Mouse (Mus musculus) myocyte (in vitro differentiated cells): ENCODE results near the gene Ptk7. TPM values are rescaled to one million over a fixed set of nuclear protein-coding genes. Genes with fewer than 3 reads are reported as not detected.

Experiments
- H3K27me3 ChIP-seq: one replicate; pipeline ENCODE4 v1.6.1; 2011; ENCODE audit not compliant: control insufficient read depth, insufficient read depth, insufficient read length
- H3K36me3 ChIP-seq: one replicate; pipeline ENCODE4 v1.6.1; 2011; ENCODE audit not compliant: control insufficient read depth, insufficient read depth
- H3K4me2 ChIP-seq: one replicate; pipeline ENCODE4 v1.6.1; 2011; ENCODE audit warnings: low read depth, control low read depth
- H3K4me3 ChIP-seq: one replicate; pipeline ENCODE4 v1.5.1; 2011; ENCODE audit warnings: mild to moderate bottlenecking, control low read depth, moderate library complexity
- H3K79me2 ChIP-seq: one replicate; pipeline ENCODE4 v1.6.1; 2011; ENCODE audit not compliant: control insufficient read depth, insufficient read depth
- H3ac ChIP-seq: one replicate; pipeline ENCODE4 v1.6.1; 2011; ENCODE audit not compliant: control insufficient read depth, insufficient read length
- E2F4 ChIP-seq: IDR thresholded peaks from one replicate; pipeline ENCODE4 v1.6.1; 2011; ENCODE audit warnings: mild to moderate bottlenecking, control low read depth, moderate library complexity; ENCODE audit not compliant: insufficient read depth
- MAX ChIP-seq: IDR thresholded peaks from one replicate; pipeline ENCODE4 v1.6.1; 2011; ENCODE audit warnings: low read depth, mild to moderate bottlenecking, control low read depth
- MYOD1 ChIP-seq, 3 experiments: IDR thresholded peaks; one replicate each; pipeline ENCODE4 v1.6.1; 2011; ENCODE audit warnings: control low read depth in 2 of 3, low read depth in 2 of 3, mild to moderate bottlenecking in 2 of 3, moderate library complexity in 1 of 3; ENCODE audit not compliant: insufficient read length in 2 of 3, control insufficient read depth in 1 of 3
- MYOG ChIP-seq, 3 experiments: IDR thresholded peaks; one replicate each; pipeline ENCODE4 v1.6.1; 2011; ENCODE audit warnings: control low read depth in 2 of 3, low read depth in 2 of 3, mild to moderate bottlenecking in 2 of 3; ENCODE audit not compliant: insufficient read length in 2 of 3, control insufficient read depth in 1 of 3, insufficient read depth in 1 of 3
- POLR2A ChIP-seq: IDR thresholded peaks from one replicate; pipeline ENCODE4 v1.6.1; 2011; ENCODE audit warnings: low read depth, mild to moderate bottlenecking, control low read depth, moderate library complexity; ENCODE audit not compliant: insufficient read length
- POLR2AphosphoS2 ChIP-seq: IDR thresholded peaks from one replicate; pipeline ENCODE4 v1.6.1; 2011; ENCODE audit warnings: low read depth, control low read depth; ENCODE audit not compliant: insufficient read length
- REST ChIP-seq: IDR thresholded peaks from one replicate; pipeline ENCODE4 v1.6.1; 2011; ENCODE audit warnings: mild to moderate bottlenecking, control low read depth, moderate library complexity; ENCODE audit not compliant: insufficient read depth, insufficient read length
- SRF ChIP-seq: IDR thresholded peaks from one replicate; pipeline ENCODE4 v1.6.1; 2011; ENCODE audit warnings: low read depth; ENCODE audit not compliant: control insufficient read depth, insufficient read length
- TCF12 ChIP-seq: IDR thresholded peaks from one replicate; pipeline ENCODE4 v1.6.1; 2011; ENCODE audit warnings: mild to moderate bottlenecking, control low read depth; ENCODE audit not compliant: poor library complexity, insufficient read depth, severe bottlenecking
- TCF3 ChIP-seq: IDR thresholded peaks from one replicate; pipeline ENCODE4 v1.6.1; 2011; ENCODE audit warnings: low read depth, control low read depth; ENCODE audit not compliant: insufficient read length
- USF1 ChIP-seq: IDR thresholded peaks from one replicate; pipeline ENCODE4 v1.6.1; 2011; ENCODE audit warnings: low read depth, mild to moderate bottlenecking, control low read depth, moderate library complexity
- polyA plus RNA-seq: library from polyadenylated mRNA; unstranded; fragments of >200 nt; fragmentation: generic; extraction: Trizol; gene quantifications from one replicate; pipeline ENCODE4 v1.2.1, GENCODE M21; 2012; ENCODE audit warnings: missing spikeins

Gene Ptk7
- polyA plus RNA-seq, 1 experiment = 15.6 TPM

DNA sequence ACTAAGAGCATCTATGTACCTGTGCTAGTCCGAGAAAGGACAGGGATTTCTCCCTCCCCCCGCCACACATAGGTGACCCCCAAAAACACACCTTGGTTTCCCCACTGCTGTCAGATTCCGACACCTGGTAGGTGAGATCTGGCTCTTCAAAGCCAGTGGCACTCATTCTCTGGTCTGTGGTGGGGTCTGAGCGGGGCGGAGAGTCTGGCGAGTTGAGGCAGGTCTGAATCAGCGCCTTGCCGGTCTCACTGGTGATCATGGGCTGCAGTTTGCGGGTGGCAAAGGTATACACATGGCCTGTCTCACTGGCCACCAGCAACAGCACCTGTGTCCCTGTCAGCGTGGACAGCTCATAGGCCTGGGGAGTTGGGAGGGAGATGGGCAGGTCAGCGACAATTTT lies 75.8 kb downstream of the Ptk7 start:
- Histone ChIP-seq H3K36me3 (peaks cover 7% of the 10 kb centered on the region), H3K4me3 (peak overlapping the region; percentile 72), H3K4me2 (peak overlapping the region; percentile 93), H3K79me2 (peaks cover 46% of the 10 kb centered on the region), H3K27me3 (no peaks in the 10 kb centered on the region), H3ac (no peak overlapping the region)
- TF ChIP-seq MYOD1 (IDR thresholded peaks at IDR 0.05; ENCODE audit: control insufficient read depth in 1 of 3, insufficient read length in 2 of 3, low read depth in 2 of 3) (peak in 1 of 3 experiments; percentile 29), MAX (no peak), USF1 (no peak), REST (no peak), TCF3 (no peak), POLR2A (no peak), SRF (no peak), MYOG (IDR thresholded peaks at IDR 0.05; ENCODE audit: control insufficient read depth in 1 of 3, insufficient read depth in 1 of 3, insufficient read length in 2 of 3, low read depth in 2 of 3) (no peak)

DNA sequence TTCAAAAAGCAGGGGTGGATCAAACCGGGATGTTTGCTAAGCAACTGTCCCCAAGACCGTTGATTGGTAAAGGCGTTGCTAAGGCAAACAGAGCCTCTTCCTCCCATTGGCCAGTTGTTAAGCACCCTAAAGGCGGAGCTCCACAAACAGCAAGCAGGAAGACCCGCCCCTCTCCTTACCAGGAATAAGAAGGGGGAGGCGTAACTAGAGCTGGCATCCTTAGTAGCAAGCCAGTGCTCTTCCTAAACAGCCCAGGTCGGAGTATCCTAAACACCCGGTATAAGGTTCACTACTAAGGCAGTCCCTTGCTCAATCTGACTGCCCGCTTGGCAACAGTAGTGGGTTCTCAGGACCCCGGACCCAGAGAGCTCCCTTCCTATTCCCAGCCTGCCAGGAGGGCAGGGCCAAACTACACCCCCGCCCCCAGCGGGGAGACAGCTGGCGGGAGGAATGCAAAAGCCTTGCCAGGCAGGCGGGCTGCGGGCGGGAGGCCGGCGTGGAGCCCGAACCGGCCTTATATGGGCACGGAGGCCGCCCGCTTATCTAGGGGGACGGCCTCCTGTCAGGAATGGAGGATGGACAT lies 76.4 kb downstream of the Ptk7 start:
- H3K4me3 ChIP-seq = peak overlapping the region; percentile 72
- TF ChIP-seq SRF (peak; percentile 99), TCF3 (peak; percentile 57), MYOD1 (IDR thresholded peaks at IDR 0.05; ENCODE audit: control insufficient read depth in 1 of 3, insufficient read length in 2 of 3, low read depth in 2 of 3) (peak in 2 of 3 experiments; percentile 84 to 93), E2F4 (no peak), POLR2A (no peak), MYOG (IDR thresholded peaks at IDR 0.05; ENCODE audit: control insufficient read depth in 1 of 3, insufficient read depth in 1 of 3, insufficient read length in 2 of 3, low read depth in 2 of 3) (peak; percentile 91 to 95 (median 95)), TCF12 (peak; percentile 53)
- peaks cover 7% of the 10 kb centered on the region for H3K36me3 ChIP-seq

DNA sequence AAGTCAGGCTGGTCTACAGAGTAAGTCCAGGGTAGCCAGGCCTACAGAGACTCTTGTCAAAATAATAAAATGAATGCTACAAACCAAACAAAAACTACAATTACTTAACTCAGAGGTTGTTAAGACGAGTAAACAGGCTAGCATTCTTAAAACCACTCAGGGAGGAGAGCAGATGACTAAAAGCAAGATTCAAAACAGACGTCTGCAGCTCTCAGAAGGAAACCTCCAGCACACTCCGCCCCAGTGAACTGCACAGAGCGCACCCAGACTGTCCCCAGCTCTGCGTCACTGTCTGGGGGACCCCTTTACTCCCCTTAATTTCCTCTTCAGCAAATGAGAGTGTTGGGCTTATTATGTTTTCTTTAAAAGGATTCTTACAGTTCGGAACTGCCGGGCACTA lies 77.2 kb downstream of the Ptk7 start:
- Histone ChIP-seq H3K36me3 (peaks cover 7% of the 10 kb centered on the region), H3K27me3 (no peaks in the 10 kb centered on the region), H3K4me2 (peak overlapping the region; percentile 66), H3K79me2 (peaks cover 46% of the 10 kb centered on the region), H3ac (no peak overlapping the region), H3K4me3 (peak overlapping the region; percentile 72)
- TF ChIP-seq TCF3 (no peak), E2F4 (no peak), MYOG (IDR thresholded peaks at IDR 0.05; ENCODE audit: control insufficient read depth in 1 of 3, insufficient read depth in 1 of 3, insufficient read length in 2 of 3, low read depth in 2 of 3) (no peak), MYOD1 (IDR thresholded peaks at IDR 0.05; ENCODE audit: control insufficient read depth in 1 of 3, insufficient read length in 2 of 3, low read depth in 2 of 3) (no peak)

More for the DNA sequence above, 76.4 kb downstream of the Ptk7 start:
- peak overlapping the region; percentile 93 for H3K4me2 ChIP-seq
- peaks cover 46% of the 10 kb centered on the region for H3K79me2 ChIP-seq
- no peaks in the 10 kb centered on the region for H3K27me3 ChIP-seq
- H3ac ChIP-seq = no peak overlapping the region

DNA sequence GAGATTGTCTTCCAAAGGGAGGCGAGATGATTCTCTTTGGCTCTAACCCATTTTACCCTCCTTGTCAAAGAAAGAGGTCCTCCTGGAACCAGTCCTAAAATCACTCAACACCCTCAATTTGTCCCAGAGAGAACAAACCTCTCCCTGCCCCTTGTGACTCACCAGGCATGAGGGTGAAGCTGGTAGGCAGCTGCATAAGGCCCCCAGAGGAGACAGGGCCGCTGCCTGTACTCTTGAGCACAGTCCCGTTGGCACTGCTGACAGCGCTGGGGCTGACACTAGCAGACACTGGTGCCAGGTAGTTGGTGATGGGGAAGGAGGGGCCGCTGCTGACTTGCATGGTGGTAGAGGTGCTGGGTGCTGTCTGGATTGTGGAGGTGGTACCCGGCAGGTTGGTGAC lies 77.9 kb downstream of the Ptk7 start:
- peaks cover 46% of the 10 kb centered on the region for H3K79me2 ChIP-seq
- peaks cover 7% of the 10 kb centered on the region for H3K36me3 ChIP-seq
- no peak overlapping the region for H3K4me3 ChIP-seq
- peak in 1 of 3 experiments; percentile 77 for TF ChIP-seq MYOG (IDR thresholded peaks at IDR 0.05; ENCODE audit: control insufficient read depth in 1 of 3, insufficient read depth in 1 of 3, insufficient read length in 2 of 3, low read depth in 2 of 3)
- TF ChIP-seq MYOD1 (IDR thresholded peaks at IDR 0.05; ENCODE audit: control insufficient read depth in 1 of 3, insufficient read length in 2 of 3, low read depth in 2 of 3) = peak; percentile 9 to 85 (median 57)
- no peak for TF ChIP-seq USF1
- peak; percentile 5 for TF ChIP-seq TCF3
- peak; percentile 24 for TF ChIP-seq POLR2A
- no peaks in the 10 kb centered on the region for H3K27me3 ChIP-seq
- H3ac ChIP-seq = no peak overlapping the region
- peak overlapping the region; percentile 66 for H3K4me2 ChIP-seq

DNA sequence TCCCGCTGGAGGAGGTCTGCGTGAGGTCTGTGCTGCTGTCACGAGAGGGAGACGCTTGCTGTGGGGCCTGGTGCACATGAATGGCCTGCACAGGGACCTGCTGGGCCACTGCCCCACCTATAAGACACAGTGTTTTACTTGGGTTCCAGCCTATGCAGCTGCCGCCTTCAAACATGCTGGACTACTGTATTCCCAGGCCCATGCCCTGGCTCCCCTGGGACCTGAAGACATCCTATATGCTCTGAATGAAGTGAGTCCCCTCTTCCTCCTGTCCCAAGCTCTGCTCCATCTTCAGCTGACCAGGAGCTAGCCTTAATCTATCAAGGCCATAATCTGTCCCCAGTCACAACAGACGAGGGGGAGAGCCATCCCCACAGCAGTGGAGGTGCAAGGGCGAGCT lies 78.4 kb downstream of the Ptk7 start:
- H3ac ChIP-seq = no peak overlapping the region
- H3K27me3 ChIP-seq = no peaks in the 10 kb centered on the region
- peaks cover 7% of the 10 kb centered on the region for H3K36me3 ChIP-seq
- H3K4me2 ChIP-seq = peak overlapping the region; percentile 66
- H3K79me2 ChIP-seq = peaks cover 46% of the 10 kb centered on the region
- H3K4me3 ChIP-seq = no peak overlapping the region
- peak in 1 of 3 experiments; percentile 35 for TF ChIP-seq MYOD1 (IDR thresholded peaks at IDR 0.05; ENCODE audit: control insufficient read depth in 1 of 3, insufficient read length in 2 of 3, low read depth in 2 of 3)
- no peak for TF ChIP-seq POLR2AphosphoS2

DNA sequence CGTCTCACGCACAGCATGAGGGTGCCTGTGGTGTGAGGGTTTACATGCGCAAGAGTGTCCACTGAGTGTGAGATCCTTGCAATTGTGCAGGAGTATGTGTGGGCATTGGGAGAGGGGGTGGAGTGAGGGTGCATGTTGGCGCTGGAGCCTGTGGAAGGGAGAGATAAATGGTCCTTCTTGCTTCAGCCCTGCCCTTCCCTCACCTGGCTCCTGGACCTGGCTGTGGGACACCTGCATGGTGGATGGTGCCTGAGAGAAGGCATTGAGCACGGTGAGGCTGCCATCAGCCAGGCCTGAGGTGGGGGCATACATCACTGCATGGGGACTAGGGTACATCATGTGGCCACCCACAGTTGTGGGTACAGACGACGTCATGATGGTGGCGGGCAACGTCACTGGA lies 79.7 kb downstream of the Ptk7 start:
- TF ChIP-seq REST (no peak), POLR2AphosphoS2 (peak; percentile 10), TCF3 (no peak), MYOG (IDR thresholded peaks at IDR 0.05; ENCODE audit: control insufficient read depth in 1 of 3, insufficient read depth in 1 of 3, insufficient read length in 2 of 3, low read depth in 2 of 3) (no peak), POLR2A (peak; percentile 3)
- H3K4me2 ChIP-seq = no peak overlapping the region
- H3ac ChIP-seq = no peak overlapping the region
- peaks cover 40% of the 10 kb centered on the region for H3K79me2 ChIP-seq
- no peaks in the 10 kb centered on the region for H3K27me3 ChIP-seq
- peaks cover 7% of the 10 kb centered on the region for H3K36me3 ChIP-seq
- H3K4me3 ChIP-seq = no peak overlapping the region
